Mouse (Mus musculus): ENCODE data around the gene Gm12185. TPM values are rescaled to one million over a fixed set of nuclear protein-coding genes. Genes with fewer than 3 reads are reported as not detected.

Gm12185 gene
- total RNA-seq, 2 experiments from 2014 or later, result 2.5 to 6.5 TPM

Other genes with a start within 250 kb of the Gm12185 start
- 100 to 1,000 TPM; 394 to 434 TPM for gene Rack1, start 191.9 kb downstream of the Gm12185 start, total RNA-seq (2021)
- gene Trim41, start 174.9 kb downstream of the Gm12185 start, total RNA-seq (2021), result 10 to 100 TPM; 18.9 to 20.0 TPM
- 10 to 100 TPM; 13.2 to 13.7 TPM for gene Trim7, start 166.1 kb downstream of the Gm12185 start, total RNA-seq (2021)
- 1 to 10 TPM; 2.4 to 2.8 TPM for gene Gm12184, start 165.6 kb downstream of the Gm12185 start, total RNA-seq (2021)
- 10 to 100 TPM; 13.2 to 18.6 TPM for gene Irgm1, start 120.5 kb downstream of the Gm12185 start, total RNA-seq (2021)
- gene Gm5431, start 90.0 kb downstream of the Gm12185 start, total RNA-seq (2021), result 1 to 10 TPM; 2.5 to 3.5 TPM
- gene Psme2b, start 46.0 kb downstream of the Gm12185 start, total RNA-seq (2021), result 1 to 10 TPM; 2.6 to 5.6 TPM
- under 1 TPM in 1 of 2 experiments, not detected in 1; 0.17 TPM for gene Olfr56, start 13.3 kb downstream of the Gm12185 start, total RNA-seq (2021)
- gene 9930111J21Rik1, start 12.8 kb downstream of the Gm12185 start, total RNA-seq (2021), result 1 to 10 TPM; 4.2 to 4.8 TPM
- 10 to 100 TPM in 1 of 2 experiments, 1 to 10 TPM in 1; 4.8 to 28.1 TPM for gene Tgtp1, start 1.9 kb upstream of the Gm12185 start, total RNA-seq (2021)
- 1 to 10 TPM; 6.2 to 7.6 TPM for gene 9930111J21Rik2, start 59.0 kb upstream of the Gm12185 start, total RNA-seq (2021)
- 10 to 100 TPM in 1 of 2 experiments, 1 to 10 TPM in 1; 2.1 to 25.0 TPM for gene Tgtp2, start 72.0 kb upstream of the Gm12185 start, total RNA-seq (2021)
- 1 to 10 TPM; 3.4 to 5.6 TPM for gene Ifi47, start 84.4 kb upstream of the Gm12185 start, total RNA-seq (2021)
- gene Olfr1396, start 122.6 kb upstream of the Gm12185 start, total RNA-seq (2021), result under 1 TPM; 0.59 to 0.65 TPM
- gene Olfr1395, start 150.0 kb upstream of the Gm12185 start, total RNA-seq (2021), result not detected
- not detected for gene Olfr1394, start 162.2 kb upstream of the Gm12185 start, total RNA-seq (2021)
- gene Btnl9, start 194.9 kb upstream of the Gm12185 start, total RNA-seq (2021), result 10 to 100 TPM; 22.3 to 25.3 TPM
- gene Zfp62, start 211.1 kb upstream of the Gm12185 start, total RNA-seq (2021), result 10 to 100 TPM; 27.6 to 32.6 TPM